Mouse (Mus musculus): ENCODE results near the gene Tshz3. TPM values are rescaled to one million over a fixed set of nuclear protein-coding genes. Genes with fewer than 3 reads are reported as not detected.
A peak's percentile ranks its signal among the peaks of the same experiment; 100 is the strongest.

Gene Tshz3
- polyA plus RNA-seq, 1 experiment from 2014 or later: 8.9 TPM

- Histone ChIP-seq H3K4me2 (ENCODE audit: low read length) (peak overlapping the region; percentile 34; the same call in 1 of the 2 replicates), H3K9ac (ENCODE audit: low read depth, low read length) (no peak overlapping the region), H3K9me3 (replicated peaks; ENCODE audit: control insufficient read depth, low read length, poor library complexity, severe bottlenecking) (no peaks in the 10 kb centered on the region), H3K4me3 (ENCODE audit: low read depth, low read length) (no peak overlapping the region), H3K36me3 (ENCODE audit: control insufficient read depth, insufficient read depth, low read length) (no peaks in the 10 kb centered on the region), H3K4me1 (ENCODE audit: control insufficient read depth, insufficient read depth, low read length) (peaks cover 28% of the 10 kb centered on the region), H3K27ac (ENCODE audit: low read length) (no peak overlapping the region), H3K27me3 (ENCODE audit: control insufficient read depth, insufficient read depth, low read depth, low read length) (no peaks in the 10 kb centered on the region)
- peak; percentile 82 for ATAC-seq
- WGBS: 19% methylated on average over 10 of the region's 10 CpGs
Measured at GRCm38 (mm10) chr7:36707266-36707665, 9.3 kb downstream of the Tshz3 start.

DNA sequence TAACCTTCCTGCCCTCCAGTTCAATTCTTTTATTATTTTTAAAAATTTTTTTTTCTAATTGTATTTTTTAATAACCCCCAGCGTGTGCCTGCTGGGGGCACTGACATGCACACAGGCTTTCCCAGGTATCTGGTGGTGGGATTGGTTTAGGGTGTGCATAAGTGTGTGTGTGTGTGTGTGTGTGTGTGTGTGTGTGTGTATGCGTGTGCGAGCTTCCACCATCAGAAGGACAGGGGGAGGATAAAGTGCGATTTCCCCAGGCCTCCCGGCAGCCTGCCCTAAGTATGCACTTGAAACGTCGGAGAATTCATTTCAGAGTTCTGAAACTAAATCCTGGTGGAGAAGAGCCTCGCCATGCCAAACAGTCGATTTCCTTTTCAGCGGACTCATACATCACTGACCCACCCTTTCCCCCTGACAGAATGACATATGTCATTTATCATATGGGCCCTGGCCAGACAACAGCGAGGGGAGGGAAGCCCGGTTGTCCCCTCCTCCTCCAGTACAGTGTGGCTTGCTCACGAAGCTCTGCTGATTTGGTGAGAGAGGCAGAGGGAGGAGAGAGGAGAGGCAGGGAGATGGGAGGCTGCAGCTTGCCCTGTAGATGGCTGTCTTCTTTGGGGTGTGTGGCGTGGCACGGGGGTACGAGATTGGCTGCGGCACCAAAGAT lies 9.9 kb downstream of the Tshz3 start:
- H3K9me3 ChIP-seq (replicated peaks; ENCODE audit: control insufficient read depth, low read length, poor library complexity, severe bottlenecking): no peaks in the 10 kb centered on the region
- H3K9ac ChIP-seq (ENCODE audit: low read depth, low read length): peak overlapping the region; percentile 27; the same call in 1 of the 2 replicates
- no peaks in the 10 kb centered on the region for H3K36me3 ChIP-seq (ENCODE audit: control insufficient read depth, insufficient read depth, low read length)
- H3K4me2 ChIP-seq (ENCODE audit: low read length): peak overlapping the region; percentile 34
- H3K4me3 ChIP-seq (ENCODE audit: low read depth, low read length): no peak overlapping the region
- ATAC-seq: peak; percentile 46; the same call in 1 of the 2 replicates
- WGBS: 46% methylated on average over 17 of the region's 17 CpGs
- H3K27me3 ChIP-seq (ENCODE audit: control insufficient read depth, insufficient read depth, low read depth, low read length): no peaks in the 10 kb centered on the region
- H3K4me1 ChIP-seq (ENCODE audit: control insufficient read depth, insufficient read depth, low read length): peaks cover 28% of the 10 kb centered on the region
- peak overlapping the region; percentile 31 for H3K27ac ChIP-seq (ENCODE audit: low read length)

- Histone ChIP-seq H3K36me3 (ENCODE audit: control insufficient read depth, insufficient read depth, low read length) (no peaks in the 10 kb centered on the region), H3K4me3 (ENCODE audit: low read depth, low read length) (no peak overlapping the region), H3K27me3 (ENCODE audit: control insufficient read depth, insufficient read depth, low read depth, low read length) (no peaks in the 10 kb centered on the region), H3K4me1 (ENCODE audit: control insufficient read depth, insufficient read depth, low read length) (peaks cover 28% of the 10 kb centered on the region), H3K9me3 (replicated peaks; ENCODE audit: control insufficient read depth, low read length, poor library complexity, severe bottlenecking) (no peaks in the 10 kb centered on the region), H3K9ac (ENCODE audit: low read depth, low read length) (no peak overlapping the region), H3K27ac (ENCODE audit: low read length) (no peak overlapping the region), H3K4me2 (ENCODE audit: low read length) (no peak overlapping the region)
- 62% methylated on average over 3 of the region's 3 CpGs for WGBS
- ATAC-seq: no peak
Measured at GRCm38 (mm10) chr7:36708823-36709222, 10.9 kb downstream of the Tshz3 start.

GRCm38 (mm10) chr7:36709239-36709638 lies 11.3 kb downstream of the Tshz3 start:
- Histone ChIP-seq H3K27ac (ENCODE audit: low read length) (no peak overlapping the region), H3K4me3 (ENCODE audit: low read depth, low read length) (no peak overlapping the region), H3K36me3 (ENCODE audit: control insufficient read depth, insufficient read depth, low read length) (no peaks in the 10 kb centered on the region), H3K9ac (ENCODE audit: low read depth, low read length) (no peak overlapping the region), H3K27me3 (ENCODE audit: control insufficient read depth, insufficient read depth, low read depth, low read length) (no peaks in the 10 kb centered on the region), H3K4me2 (ENCODE audit: low read length) (no peak overlapping the region), H3K9me3 (replicated peaks; ENCODE audit: control insufficient read depth, low read length, poor library complexity, severe bottlenecking) (no peaks in the 10 kb centered on the region), H3K4me1 (ENCODE audit: control insufficient read depth, insufficient read depth, low read length) (peaks cover 28% of the 10 kb centered on the region)
- ATAC-seq: no peak
- 25% methylated on average over 2 of the region's 2 CpGs for WGBS

- Histone ChIP-seq H3K36me3 (ENCODE audit: control insufficient read depth, insufficient read depth, low read length) (no peaks in the 10 kb centered on the region), H3K4me3 (ENCODE audit: low read depth, low read length) (no peak overlapping the region), H3K27me3 (ENCODE audit: control insufficient read depth, insufficient read depth, low read depth, low read length) (no peaks in the 10 kb centered on the region), H3K4me2 (ENCODE audit: low read length) (no peak overlapping the region), H3K4me1 (ENCODE audit: control insufficient read depth, insufficient read depth, low read length) (peaks cover 28% of the 10 kb centered on the region), H3K27ac (ENCODE audit: low read length) (no peak overlapping the region), H3K9ac (ENCODE audit: low read depth, low read length) (no peak overlapping the region), H3K9me3 (replicated peaks; ENCODE audit: control insufficient read depth, low read length, poor library complexity, severe bottlenecking) (no peaks in the 10 kb centered on the region)
- ATAC-seq: no peak
- WGBS: 55% methylated on average over 12 of the region's 12 CpGs
Measured at GRCm38 (mm10) chr7:36709974-36710373, 12.1 kb downstream of the Tshz3 start.

- Histone ChIP-seq H3K4me3 (ENCODE audit: low read depth, low read length) (no peak overlapping the region), H3K9me3 (replicated peaks; ENCODE audit: control insufficient read depth, low read length, poor library complexity, severe bottlenecking) (no peaks in the 10 kb centered on the region), H3K4me1 (ENCODE audit: control insufficient read depth, insufficient read depth, low read length) (peaks cover 28% of the 10 kb centered on the region), H3K9ac (ENCODE audit: low read depth, low read length) (no peak overlapping the region), H3K27ac (ENCODE audit: low read length) (no peak overlapping the region), H3K36me3 (ENCODE audit: control insufficient read depth, insufficient read depth, low read length) (no peaks in the 10 kb centered on the region), H3K27me3 (ENCODE audit: control insufficient read depth, insufficient read depth, low read depth, low read length) (no peaks in the 10 kb centered on the region), H3K4me2 (ENCODE audit: low read length) (no peak overlapping the region)
- WGBS: 44% methylated on average over 6 of the region's 6 CpGs
- no peak for ATAC-seq
Measured at GRCm38 (mm10) chr7:36710387-36710786, 12.5 kb downstream of the Tshz3 start.

DNA sequence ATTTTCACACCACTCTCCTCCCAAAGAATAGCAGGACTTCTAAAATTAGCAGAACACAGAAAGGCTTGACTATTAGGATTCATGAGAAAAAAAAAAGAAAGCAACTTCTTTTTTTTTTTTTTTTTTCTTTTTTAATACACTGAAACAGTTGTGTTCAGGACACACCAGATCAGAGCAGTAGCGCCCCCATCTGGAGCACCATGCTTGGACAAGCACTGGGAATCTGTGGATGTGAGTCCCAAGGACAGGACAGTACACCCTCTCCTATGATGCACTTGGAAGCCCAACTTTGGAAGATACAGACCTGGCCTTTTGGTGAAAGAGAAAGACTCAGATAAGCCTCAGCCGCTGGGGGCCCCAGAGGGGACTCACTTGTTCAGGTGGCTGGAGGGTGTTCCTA lies 13.8 kb downstream of the Tshz3 start:
- H3K4me2 ChIP-seq (ENCODE audit: low read length): no peak overlapping the region
- no peak for ATAC-seq

DNA sequence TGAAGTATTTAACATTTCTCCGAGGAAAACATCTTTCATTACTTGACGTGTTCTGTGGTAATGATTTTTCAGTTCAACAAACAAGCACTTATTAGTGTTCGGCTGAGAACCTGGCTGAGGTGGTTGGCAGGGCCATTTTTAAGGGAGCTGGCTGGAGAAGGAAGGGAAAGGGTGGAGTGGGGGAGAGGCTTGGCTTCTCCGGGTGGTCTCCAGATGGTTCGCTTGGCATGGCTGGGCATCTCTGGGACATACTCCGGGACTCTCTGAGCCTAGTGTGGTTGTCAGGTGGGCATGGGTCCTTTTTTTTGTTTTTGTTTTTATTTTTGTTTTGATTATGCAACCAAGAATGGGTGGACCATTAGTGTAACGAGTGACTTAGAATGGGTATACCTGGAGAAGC lies 16.4 kb downstream of the Tshz3 start:
- 84% methylated on average over 7 of the region's 7 CpGs for WGBS
- Histone ChIP-seq H3K27ac (ENCODE audit: low read length) (no peak overlapping the region), H3K9ac (ENCODE audit: low read depth, low read length) (no peak overlapping the region), H3K9me3 (replicated peaks; ENCODE audit: control insufficient read depth, low read length, poor library complexity, severe bottlenecking) (no peaks in the 10 kb centered on the region), H3K36me3 (ENCODE audit: control insufficient read depth, insufficient read depth, low read length) (no peaks in the 10 kb centered on the region), H3K27me3 (ENCODE audit: control insufficient read depth, insufficient read depth, low read depth, low read length) (no peaks in the 10 kb centered on the region), H3K4me3 (ENCODE audit: low read depth, low read length) (no peak overlapping the region), H3K4me1 (ENCODE audit: control insufficient read depth, insufficient read depth, low read length) (peaks cover 17% of the 10 kb centered on the region), H3K4me2 (ENCODE audit: low read length) (no peak overlapping the region)
- no peak for ATAC-seq

More for the DNA sequence above, 13.8 kb downstream of the Tshz3 start:
- Histone ChIP-seq H3K9me3 (replicated peaks; ENCODE audit: control insufficient read depth, low read length, poor library complexity, severe bottlenecking) (no peaks in the 10 kb centered on the region), H3K36me3 (ENCODE audit: control insufficient read depth, insufficient read depth, low read length) (no peaks in the 10 kb centered on the region), H3K9ac (ENCODE audit: low read depth, low read length) (no peak overlapping the region), H3K4me3 (ENCODE audit: low read depth, low read length) (no peak overlapping the region), H3K4me1 (ENCODE audit: control insufficient read depth, insufficient read depth, low read length) (peaks cover 26% of the 10 kb centered on the region), H3K27ac (ENCODE audit: low read length) (no peak overlapping the region), H3K27me3 (ENCODE audit: control insufficient read depth, insufficient read depth, low read depth, low read length) (no peaks in the 10 kb centered on the region)
- WGBS: 64% methylated on average over 2 of the region's 2 CpGs

DNA sequence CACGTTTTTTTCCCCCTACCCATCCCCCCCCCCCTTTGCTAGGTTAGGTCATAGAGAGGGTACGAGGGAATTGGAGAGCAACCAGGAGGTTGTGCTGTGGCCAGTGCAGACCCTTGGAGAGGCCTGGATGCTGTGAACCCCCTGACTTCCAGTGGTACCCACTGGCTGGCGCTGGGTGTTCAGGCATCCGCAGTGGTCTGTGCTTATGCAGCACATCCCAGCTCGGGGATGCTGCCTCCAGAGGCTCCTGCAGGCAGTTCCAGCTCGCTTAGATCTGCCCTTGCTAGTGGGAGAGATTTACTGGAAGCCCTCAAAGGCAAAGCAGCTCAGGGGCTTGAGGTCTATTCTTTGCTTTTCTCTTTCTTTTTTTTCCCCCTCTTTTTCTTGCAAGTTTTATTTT lies 19.3 kb downstream of the Tshz3 start:
- no peaks in the 10 kb centered on the region for H3K9me3 ChIP-seq (replicated peaks; ENCODE audit: control insufficient read depth, low read length, poor library complexity, severe bottlenecking)
- H3K4me1 ChIP-seq (ENCODE audit: control insufficient read depth, insufficient read depth, low read length): peaks cover 6% of the 10 kb centered on the region; the same call in 1 of the 2 replicates
- H3K4me3 ChIP-seq (ENCODE audit: low read depth, low read length): no peak overlapping the region
- ATAC-seq: peak; percentile 90
- 23% methylated on average over 6 of the region's 6 CpGs for WGBS
- no peak overlapping the region for H3K27ac ChIP-seq (ENCODE audit: low read length)
- H3K4me2 ChIP-seq (ENCODE audit: low read length): 0 out of 2 replicates have a peak overlapping the region, but pooled peaks have one; percentile 2
- no peaks in the 10 kb centered on the region for H3K27me3 ChIP-seq (ENCODE audit: control insufficient read depth, insufficient read depth, low read depth, low read length)
- no peaks in the 10 kb centered on the region for H3K36me3 ChIP-seq (ENCODE audit: control insufficient read depth, insufficient read depth, low read length)
- H3K9ac ChIP-seq (ENCODE audit: low read depth, low read length): no peak overlapping the region

All from midbrain, embryonic 16.5 days (tissue).